Mouse (Mus musculus) liver, postnatal 0 days (tissue): ENCODE measurements around the gene Ces1b.

Experiments
- CTCF ChIP-seq: sonication (generic); IDR thresholded peaks from 2 replicates; pipeline ENCODE4 v1.5.1; 2016; ENCODE audit warnings: antibody characterized with exemption, low read depth
- EP300 ChIP-seq: IDR thresholded peaks from 2 replicates; pipeline ENCODE4 v1.6.1; 2016; ENCODE audit warnings: antibody characterized with exemption, low read depth, mild to moderate bottlenecking

DNA sequence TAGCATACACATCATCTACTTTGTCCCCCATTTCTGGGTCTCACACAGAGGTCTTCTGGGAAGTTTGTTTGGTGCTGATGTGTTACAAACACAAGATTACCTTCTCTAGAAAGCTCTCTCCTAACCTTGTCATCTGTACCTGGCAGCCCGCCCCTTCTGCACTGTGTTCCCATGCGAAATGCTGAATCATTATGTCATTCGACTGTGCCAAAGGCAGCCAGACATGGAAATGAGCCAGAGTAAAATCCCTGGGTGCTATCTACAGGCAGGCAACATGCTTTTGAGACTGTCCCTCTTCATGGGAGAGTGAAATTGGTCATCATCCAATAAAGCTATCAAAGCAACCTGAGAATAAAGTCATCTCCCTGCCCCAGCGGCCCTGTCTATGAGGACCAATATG, 4.6 kb downstream of the Ces1b start:
- TF ChIP-seq CTCF (no peak), EP300 (no peak)
